Mouse (Mus musculus) spleen, postnatal 4 days (tissue): ENCODE results near the gene Htr1f.

Experiments used
- DNase-seq, 2 experiments: peaks; one replicate each; pipeline ENCODE4 v3.0.0; 2022; ENCODE audit warnings: low spot score in 2 of 2

Gene Htr1f

DNA sequence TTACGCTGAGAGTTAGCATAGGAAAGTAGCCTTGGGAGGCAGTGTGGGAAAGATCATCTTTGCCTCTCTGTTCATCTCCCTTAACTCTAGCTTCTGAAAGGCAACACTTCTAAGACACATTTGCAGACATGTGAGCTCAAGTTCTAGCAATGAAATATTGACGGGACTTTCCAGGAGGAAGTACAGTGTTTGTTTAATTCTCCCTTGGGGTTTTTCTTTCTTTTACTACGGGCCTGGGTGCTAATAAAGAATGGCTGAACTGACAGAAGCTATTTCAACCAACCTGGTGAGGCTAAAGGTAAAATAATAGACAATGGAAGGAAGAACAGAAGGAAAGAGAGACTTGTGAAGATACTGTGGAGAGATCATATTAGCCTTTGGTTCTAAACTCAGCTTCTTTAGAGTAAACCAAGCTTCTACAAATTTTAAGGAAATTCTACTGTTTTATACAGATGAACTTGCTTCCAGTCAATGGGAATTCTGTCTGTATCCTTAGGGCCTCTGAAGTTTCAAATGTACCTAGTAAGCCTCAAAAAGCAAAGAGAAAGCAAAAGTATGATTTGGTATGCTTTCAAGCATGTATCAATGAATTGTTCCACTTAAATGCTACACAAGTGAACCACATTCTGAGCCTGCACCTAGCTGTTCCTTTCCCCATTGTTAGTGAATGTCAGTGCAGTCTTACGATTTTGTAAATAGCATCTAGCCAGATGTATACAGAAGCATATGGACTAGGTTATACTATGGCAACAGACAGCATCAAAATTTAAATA is 131.9 kb downstream of the Htr1f start:
- DNase-seq: no peak

DNA sequence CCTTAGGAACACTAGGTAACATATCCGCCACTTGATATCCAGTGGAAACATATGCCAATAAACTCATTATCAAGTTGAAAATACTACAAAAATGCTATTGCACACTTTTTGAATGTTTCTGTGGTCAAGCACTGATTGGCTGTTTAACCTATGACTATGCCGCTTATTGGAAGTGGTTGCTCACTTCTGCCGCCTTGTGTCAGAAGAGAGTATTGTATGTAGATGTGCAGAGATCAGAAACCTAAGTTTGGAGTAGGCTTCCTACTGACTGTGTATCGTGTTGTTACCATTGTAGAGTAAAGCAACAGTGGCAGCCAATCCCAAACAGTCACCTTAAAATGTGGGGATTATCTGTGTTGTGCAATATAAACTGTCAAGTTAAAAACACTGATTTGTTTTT is 144.0 kb downstream of the Htr1f start:
- DNase-seq: no peak

DNA sequence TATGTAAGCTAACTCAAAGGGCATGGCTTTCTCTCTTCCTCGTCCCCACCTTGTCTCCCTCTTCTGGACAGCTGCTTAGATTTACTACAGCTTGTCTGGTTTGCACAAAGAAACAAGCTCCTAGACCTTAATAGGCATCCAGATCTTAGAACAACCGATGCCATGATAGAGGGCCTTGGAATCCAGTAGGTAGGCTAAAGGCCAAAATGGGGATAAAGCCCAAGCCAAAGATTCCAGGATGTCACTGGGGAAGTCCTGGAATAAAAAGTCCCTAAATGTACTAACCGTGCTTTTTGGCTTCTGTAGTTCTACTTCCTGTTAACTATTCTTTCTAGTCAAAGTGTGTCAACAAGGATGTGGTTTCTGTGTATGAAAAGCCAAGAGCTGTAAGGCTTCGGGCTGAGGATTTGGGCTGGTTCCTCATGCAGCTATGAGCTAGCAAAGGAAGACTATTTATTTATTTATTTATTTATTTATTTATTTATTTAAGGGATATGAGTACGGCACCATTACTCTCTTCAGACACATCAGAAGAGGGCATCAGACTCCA is 163.9 kb downstream of the Htr1f start:
- DNase-seq: no peak

- no peak for DNase-seq
Observed at GRCm38 (mm10) chr16:64934793-64935192, 170.9 kb downstream of the Htr1f start.

- no peak for DNase-seq
Observed at GRCm38 (mm10) chr16:64934011-64934410, 171.6 kb downstream of the Htr1f start.

- DNase-seq: no peak
Observed at GRCm38 (mm10) chr16:64923500-64923899, 182.2 kb downstream of the Htr1f start.

DNA sequence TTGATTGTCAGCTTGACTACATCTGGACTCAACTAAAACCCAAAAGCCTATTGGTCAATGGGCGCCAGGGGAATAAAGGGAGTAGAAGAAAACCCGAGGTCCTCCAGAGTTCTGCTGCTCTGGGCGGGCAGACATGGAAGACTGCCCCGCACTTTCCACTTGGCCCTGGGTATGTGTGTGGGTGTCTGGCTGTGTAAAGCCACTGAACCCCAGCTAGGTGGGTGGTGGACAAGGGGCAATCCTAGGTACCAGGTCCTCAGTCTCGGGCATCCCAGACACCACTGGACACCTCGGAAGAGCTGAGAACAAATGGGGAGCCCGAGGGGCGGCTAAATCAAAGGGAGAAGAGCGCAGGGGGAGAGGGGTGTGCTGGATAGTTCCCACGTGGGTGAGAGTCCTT is 196.9 kb downstream of the Htr1f start:
- no peak for DNase-seq

DNA sequence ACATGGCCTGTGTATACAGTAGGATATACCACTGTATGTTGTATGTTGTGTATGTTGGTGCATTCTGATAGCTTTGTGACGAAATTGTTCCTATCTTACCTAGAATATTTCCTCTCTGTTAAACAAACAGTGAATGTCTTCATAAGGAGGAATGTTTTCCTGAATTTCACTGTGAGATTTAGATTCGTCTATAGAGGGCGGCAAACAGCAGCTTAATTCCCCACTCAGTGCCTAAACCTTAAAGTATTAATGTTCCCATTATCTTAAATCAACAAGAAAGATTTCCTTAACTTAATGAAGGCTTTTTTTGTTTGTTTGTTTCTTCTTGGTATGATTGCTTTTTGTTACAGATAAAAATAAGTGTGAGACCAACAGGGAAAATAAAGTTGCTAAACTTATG is 198.5 kb downstream of the Htr1f start:
- no peak for DNase-seq

- DNase-seq: no peak
Observed at GRCm38 (mm10) chr16:64903328-64903727, 202.3 kb downstream of the Htr1f start.

DNA sequence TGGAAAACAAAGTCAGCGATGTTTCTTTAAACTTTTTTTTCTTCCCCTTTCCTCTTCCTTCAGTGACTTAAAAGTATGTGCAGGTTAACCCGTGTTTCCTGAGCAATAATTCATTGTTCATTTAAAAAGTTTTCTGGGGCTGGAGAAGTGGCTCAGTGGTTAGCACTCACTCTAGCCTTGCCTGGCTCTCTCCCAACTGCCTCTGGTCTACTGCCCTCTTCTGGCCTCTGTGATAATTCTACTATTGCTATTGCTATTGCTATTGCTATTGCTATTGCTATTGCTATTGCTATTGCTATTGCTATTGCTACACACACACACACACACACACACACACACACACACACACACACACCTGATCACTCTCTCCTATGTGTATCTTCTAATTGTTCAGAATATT is 206.6 kb downstream of the Htr1f start:
- DNase-seq: no peak

GRCm38 (mm10) chr16:64889496-64889895 is 216.2 kb downstream of the Htr1f start:
- DNase-seq: no peak

DNA sequence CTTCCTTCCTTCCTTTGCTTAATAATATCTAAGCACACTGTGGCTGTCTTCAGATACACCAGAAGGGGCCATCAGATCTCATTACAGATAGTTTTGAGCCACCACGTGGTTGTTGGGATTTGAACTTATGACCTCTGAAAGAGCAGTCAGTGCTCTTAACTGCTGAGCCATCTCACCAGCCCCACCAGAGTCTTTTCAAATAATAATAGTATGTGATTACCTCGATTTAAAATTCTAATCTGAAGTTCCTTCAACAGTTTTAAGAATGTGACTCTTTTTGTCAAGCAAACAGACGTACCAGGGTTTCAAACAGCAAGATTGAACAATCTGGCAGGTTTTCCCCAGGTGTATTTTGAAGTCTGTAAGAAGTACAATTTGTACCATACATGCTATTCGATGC is 220.1 kb downstream of the Htr1f start:
- DNase-seq: no peak

GRCm38 (mm10) chr16:64885142-64885541 is 220.5 kb downstream of the Htr1f start:
- DNase-seq: no peak

DNA sequence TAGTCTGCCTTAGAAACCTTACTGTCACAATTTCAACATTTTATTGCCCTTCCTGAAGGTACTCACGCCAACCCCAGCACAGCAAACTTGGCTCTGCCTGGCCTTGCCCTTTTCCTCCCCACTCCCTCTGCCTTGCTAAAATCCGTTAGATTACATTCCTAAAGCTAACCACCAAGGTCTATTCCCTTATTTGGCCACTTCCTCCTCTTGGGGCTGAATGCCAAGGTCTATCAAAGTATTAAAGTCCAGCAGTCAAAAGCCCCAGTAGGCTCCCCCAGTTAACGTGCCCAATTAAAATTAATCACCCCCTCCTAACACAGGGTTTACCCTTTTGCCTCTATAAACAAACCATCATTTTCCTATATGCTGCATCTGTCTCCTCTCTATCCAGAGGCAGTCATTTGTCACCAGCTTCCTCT is 221.2 kb downstream of the Htr1f start:
- DNase-seq: no peak

DNA sequence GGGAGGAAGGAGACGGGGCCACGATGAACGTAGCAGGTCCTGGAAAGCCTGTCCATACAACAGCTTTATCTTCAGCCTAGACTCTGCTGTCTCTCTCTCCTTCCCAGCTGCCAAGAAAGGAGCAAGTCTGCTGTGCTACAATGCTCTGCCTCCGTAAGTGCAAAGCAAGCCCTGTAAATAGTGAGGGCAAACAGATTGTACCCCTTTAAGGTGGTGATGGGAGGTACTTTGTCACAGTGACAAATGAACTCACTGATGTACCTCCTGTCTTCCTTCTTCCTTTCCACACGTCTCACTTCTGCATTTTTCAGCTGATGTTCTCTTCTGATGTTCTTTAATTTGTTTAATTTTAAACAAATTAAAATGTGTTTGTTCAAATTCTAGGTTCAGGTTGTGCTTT is 221.8 kb downstream of the Htr1f start:
- no peak for DNase-seq

- no peak for DNase-seq
Observed at GRCm38 (mm10) chr16:64881442-64881841, 224.2 kb downstream of the Htr1f start.

DNA sequence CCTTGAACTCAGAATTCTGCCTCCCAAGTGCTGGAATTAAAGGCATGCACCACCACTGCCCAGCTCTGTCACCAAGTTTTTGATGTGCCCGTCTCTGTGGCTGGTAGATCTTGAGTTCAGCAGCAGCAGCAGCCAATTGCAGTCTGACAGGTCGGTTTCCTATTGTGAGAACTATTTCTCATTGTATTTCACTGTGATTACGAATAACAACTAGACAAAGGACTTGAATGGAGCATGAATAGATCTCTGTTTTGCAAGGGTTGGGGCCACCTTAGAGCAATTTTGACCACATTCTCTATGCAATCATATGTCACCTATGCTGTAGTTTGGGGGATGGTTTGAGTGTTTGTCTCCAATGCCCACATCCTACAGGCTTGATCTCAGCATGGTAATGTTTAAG is 224.7 kb downstream of the Htr1f start:
- no peak for DNase-seq

GRCm38 (mm10) chr16:64879735-64880134 is 225.9 kb downstream of the Htr1f start:
- DNase-seq: no peak

GRCm38 (mm10) chr16:64878611-64879132 is 227.0 kb downstream of the Htr1f start:
- no peak for DNase-seq

- no peak for DNase-seq
Observed at GRCm38 (mm10) chr16:64877314-64877713, 228.3 kb downstream of the Htr1f start.

DNA sequence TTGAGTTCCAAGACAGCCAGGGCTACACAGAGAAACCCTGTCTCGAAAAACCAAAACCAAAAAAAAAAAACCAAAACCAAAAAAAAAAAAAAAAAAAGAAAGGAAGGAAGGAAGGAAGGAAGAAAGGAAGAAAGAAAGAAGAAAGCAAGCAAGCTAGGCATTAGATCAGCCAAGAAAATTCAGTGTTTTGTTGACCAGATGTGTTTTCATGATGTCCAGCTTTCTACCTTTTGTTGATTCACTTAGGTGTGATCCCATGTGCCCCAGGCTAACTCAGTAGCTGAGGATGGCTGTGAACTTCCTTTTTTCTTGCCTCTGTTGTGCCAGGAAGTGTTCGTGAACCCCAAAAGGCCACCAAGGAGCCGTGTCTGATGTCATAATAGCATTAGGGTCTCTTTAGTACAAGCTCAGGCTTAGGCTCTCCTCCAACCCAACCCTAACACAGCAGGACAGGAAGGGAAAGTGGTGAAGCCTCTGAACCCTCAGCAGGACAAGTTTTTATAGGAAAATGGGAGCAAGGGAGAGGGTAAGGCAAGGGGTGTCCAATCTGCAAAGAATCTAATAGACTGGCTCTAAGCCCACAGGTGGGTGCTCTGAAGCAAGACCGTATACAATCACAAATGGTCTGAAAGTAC is 228.9 kb downstream of the Htr1f start:
- no peak for DNase-seq

DNA sequence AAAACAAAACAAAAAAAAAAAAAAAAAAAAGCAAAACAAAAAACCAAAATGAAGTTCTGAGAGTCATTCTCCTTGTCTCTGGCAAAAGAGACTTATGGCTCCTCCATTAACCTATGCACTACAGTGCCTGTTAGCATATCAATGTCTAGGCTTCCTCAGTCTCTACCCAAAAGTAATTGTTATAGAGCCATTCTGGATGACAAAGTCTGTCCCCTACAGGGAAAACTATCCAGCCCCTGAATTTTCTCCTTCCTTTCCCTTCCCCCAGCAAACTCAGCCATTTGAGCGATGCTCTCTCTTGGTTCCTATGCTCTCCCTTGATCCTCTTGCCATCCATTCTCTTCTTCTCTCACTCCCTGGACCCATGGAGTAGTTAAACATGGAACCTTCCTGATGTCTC is 229.8 kb downstream of the Htr1f start:
- DNase-seq: no peak

DNA sequence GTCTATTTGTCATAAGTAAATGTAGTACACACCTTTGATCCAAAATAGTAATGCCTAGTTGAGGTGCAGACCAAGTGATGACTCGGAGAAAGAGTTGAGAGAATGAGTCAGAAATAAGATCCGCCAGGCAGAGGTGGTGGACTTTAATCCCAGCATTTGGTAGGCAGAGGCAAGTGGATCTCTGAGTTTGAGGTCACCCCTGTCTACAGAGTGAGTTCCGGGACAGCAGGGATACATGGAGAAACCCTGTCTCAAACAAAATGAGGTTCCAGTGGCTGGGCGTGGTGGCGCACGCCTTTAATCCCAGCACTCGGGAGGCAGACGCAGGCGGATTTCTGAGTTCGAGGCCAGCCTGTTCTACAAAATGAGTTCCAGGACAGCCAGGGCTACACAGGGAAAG is 230.3 kb downstream of the Htr1f start:
- no peak for DNase-seq
